Mouse (Mus musculus) bone marrow, adult 2 months (tissue): ENCODE data around the gene Tub. TPM values are rescaled to one million over a fixed set of nuclear protein-coding genes. Genes with fewer than 3 reads are reported as not detected.
A peak's percentile ranks its signal among the peaks of the same experiment; 100 is the strongest.

Experiments used
- H3K27ac ChIP-seq: fragments of 200-500 bp; 2 replicates; pipeline ENCODE4 v1.5.1; 2012; ENCODE audit warnings: low read depth, mild to moderate bottlenecking, control low read depth, inconsistent platforms, low read length; ENCODE audit not compliant: control insufficient read depth, poor library complexity, insufficient read depth
- H3K4me1 ChIP-seq: fragments of 200-500 bp; 2 replicates; pipeline ENCODE4 v1.6.1; 2011; ENCODE audit warnings: low read length; ENCODE audit not compliant: control insufficient read depth, insufficient read depth
- H3K4me3 ChIP-seq: fragments of 200-500 bp; replicated peaks from 2 replicates; pipeline ENCODE3; 2011; ENCODE audit warnings: mild to moderate bottlenecking, low read depth, low read length, control low read depth; ENCODE audit not compliant: control insufficient read depth
- CTCF ChIP-seq: fragments of 200-500 bp; IDR thresholded peaks from 2 replicates; pipeline ENCODE4 v1.5.1; 2011; ENCODE audit warnings: low read length, control low read depth; ENCODE audit not compliant: control insufficient read depth, insufficient read depth
- POLR2A ChIP-seq: fragments of 200-500 bp; IDR thresholded peaks from 2 replicates; pipeline ENCODE4 v1.6.1; 2011; ENCODE audit warnings: low read depth, mild to moderate bottlenecking, control low read depth, low read length, borderline replicate concordance; ENCODE audit not compliant: control insufficient read depth
- WGBS: fragments of 180-500 bp; shearing (Covaris S2); methylation state at CpG from one replicate; pipeline ENCODE4 v1.1.7; 2018; 5-methylcytosine and 5-hydroxymethylcytosine counted together
- polyA plus RNA-seq: library from polyadenylated mRNA; stranded (reverse); fragments of >200 nt; gene quantifications from 2 replicates; pipeline ENCODE4 v1.2.4, GENCODE M21; 2011; ENCODE audit warnings: low replicate concordance; ENCODE audit not compliant: missing spikeins, insufficient read depth, insufficient read length

Tub gene
- polyA plus RNA-seq, 1 experiment: 0.32 TPM

- Histone ChIP-seq H3K4me3 (no peak overlapping the region), H3K4me1 (no peaks in the 10 kb centered on the region), H3K27ac (no peak overlapping the region)
- 39% methylated on average over 2 of the region's 2 CpGs for WGBS
- TF ChIP-seq POLR2A (no peak), CTCF (no peak)
Measured at GRCm38 (mm10) chr7:108957734-108958133, 7.6 kb downstream of the Tub start.

- no peak for TF ChIP-seq CTCF
- TF ChIP-seq POLR2A: no peak
- WGBS: 16% methylated on average over 2 of the region's 2 CpGs
Measured at GRCm38 (mm10) chr7:108965968-108966367, 15.8 kb downstream of the Tub start.

GRCm38 (mm10) chr7:108966742-108967362 lies 16.7 kb downstream of the Tub start:
- 23% methylated on average over 7 of the region's 7 CpGs for WGBS
- TF ChIP-seq POLR2A: no peak
- TF ChIP-seq CTCF: peak; percentile 79
- Histone ChIP-seq H3K27ac (no peak overlapping the region), H3K4me3 (no peak overlapping the region), H3K4me1 (no peaks in the 10 kb centered on the region)

More at GRCm38 (mm10) chr7:108965968-108966367, 15.8 kb downstream of the Tub start:
- H3K4me3 ChIP-seq: no peak overlapping the region
- H3K4me1 ChIP-seq: no peaks in the 10 kb centered on the region
- H3K27ac ChIP-seq: no peak overlapping the region

GRCm38 (mm10) chr7:108968201-108968600 lies 18.1 kb downstream of the Tub start:
- no peak overlapping the region for H3K27ac ChIP-seq
- no peak overlapping the region for H3K4me3 ChIP-seq
- WGBS: 24% methylated on average over 6 of the region's 6 CpGs
- TF ChIP-seq CTCF (no peak), POLR2A (no peak)
- no peaks in the 10 kb centered on the region for H3K4me1 ChIP-seq

- H3K4me1 ChIP-seq: no peaks in the 10 kb centered on the region
- 75% methylated on average over 6 of the region's 6 CpGs for WGBS
- H3K4me3 ChIP-seq: no peak overlapping the region
- H3K27ac ChIP-seq: no peak overlapping the region
- TF ChIP-seq POLR2A (no peak), CTCF (no peak)
Measured at GRCm38 (mm10) chr7:108972273-108972672, 22.1 kb downstream of the Tub start.

GRCm38 (mm10) chr7:108985934-108986708 lies 36.0 kb downstream of the Tub start:
- Histone ChIP-seq H3K4me3 (no peak overlapping the region), H3K27ac (no peak overlapping the region), H3K4me1 (no peaks in the 10 kb centered on the region)
- no peak for TF ChIP-seq POLR2A
- TF ChIP-seq CTCF: no peak
- WGBS: 74% methylated on average over 3 of the region's 3 CpGs

- H3K4me1 ChIP-seq: no peaks in the 10 kb centered on the region
- 44% methylated on average over 9 of the region's 9 CpGs for WGBS
- TF ChIP-seq CTCF (no peak), POLR2A (no peak)
- no peak overlapping the region for H3K4me3 ChIP-seq
- no peak overlapping the region for H3K27ac ChIP-seq
Measured at GRCm38 (mm10) chr7:108991207-108991606, 41.1 kb downstream of the Tub start.

GRCm38 (mm10) chr7:108993230-108993629 lies 43.1 kb downstream of the Tub start:
- WGBS: 75% methylated on average over 7 of the region's 7 CpGs
- no peak for TF ChIP-seq POLR2A
- no peak for TF ChIP-seq CTCF
- H3K27ac ChIP-seq: no peak overlapping the region
- H3K4me1 ChIP-seq: no peaks in the 10 kb centered on the region
- no peak overlapping the region for H3K4me3 ChIP-seq
